Mouse (Mus musculus): Measurements from ENCODE around the gene Uggt1.

The Uggt1 gene

GRCm38 (mm10) chr1:36116488-36116887 is 128.0 kb downstream of the Uggt1 start:
- no peak for DNase-seq (ENCODE audit: low spot score in 2 of 2)

- no peak for DNase-seq (ENCODE audit: low spot score in 2 of 2)
Measured at GRCm38 (mm10) chr1:36114844-36115243, 129.7 kb downstream of the Uggt1 start.

DNA sequence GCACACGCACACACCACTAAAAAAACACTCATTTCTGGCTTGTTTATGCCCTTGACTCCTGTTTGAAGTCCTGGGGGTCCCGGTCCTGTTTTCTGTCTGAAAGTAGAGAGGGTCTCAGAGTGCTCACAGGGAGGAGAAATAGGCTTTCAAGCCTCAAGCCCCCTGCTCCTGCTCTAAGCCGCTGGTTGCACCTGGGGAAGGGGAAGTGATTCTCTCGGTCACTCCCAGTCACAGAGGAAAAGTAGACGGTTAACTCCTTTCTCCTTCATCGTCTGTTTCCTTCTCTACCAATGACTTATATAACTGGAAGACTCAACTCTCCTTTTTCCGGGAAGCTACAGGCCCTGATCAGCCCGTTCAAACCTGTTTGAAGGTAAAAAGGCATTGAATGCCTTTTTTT is 130.8 kb downstream of the Uggt1 start:
- no peak for DNase-seq (ENCODE audit: low spot score in 2 of 2)

GRCm38 (mm10) chr1:36112665-36113064 is 131.9 kb downstream of the Uggt1 start:
- DNase-seq (ENCODE audit: low spot score in 2 of 2) = no peak

- DNase-seq (ENCODE audit: low spot score in 2 of 2) = no peak
Measured at GRCm38 (mm10) chr1:36109987-36110386, 134.5 kb downstream of the Uggt1 start.

DNA sequence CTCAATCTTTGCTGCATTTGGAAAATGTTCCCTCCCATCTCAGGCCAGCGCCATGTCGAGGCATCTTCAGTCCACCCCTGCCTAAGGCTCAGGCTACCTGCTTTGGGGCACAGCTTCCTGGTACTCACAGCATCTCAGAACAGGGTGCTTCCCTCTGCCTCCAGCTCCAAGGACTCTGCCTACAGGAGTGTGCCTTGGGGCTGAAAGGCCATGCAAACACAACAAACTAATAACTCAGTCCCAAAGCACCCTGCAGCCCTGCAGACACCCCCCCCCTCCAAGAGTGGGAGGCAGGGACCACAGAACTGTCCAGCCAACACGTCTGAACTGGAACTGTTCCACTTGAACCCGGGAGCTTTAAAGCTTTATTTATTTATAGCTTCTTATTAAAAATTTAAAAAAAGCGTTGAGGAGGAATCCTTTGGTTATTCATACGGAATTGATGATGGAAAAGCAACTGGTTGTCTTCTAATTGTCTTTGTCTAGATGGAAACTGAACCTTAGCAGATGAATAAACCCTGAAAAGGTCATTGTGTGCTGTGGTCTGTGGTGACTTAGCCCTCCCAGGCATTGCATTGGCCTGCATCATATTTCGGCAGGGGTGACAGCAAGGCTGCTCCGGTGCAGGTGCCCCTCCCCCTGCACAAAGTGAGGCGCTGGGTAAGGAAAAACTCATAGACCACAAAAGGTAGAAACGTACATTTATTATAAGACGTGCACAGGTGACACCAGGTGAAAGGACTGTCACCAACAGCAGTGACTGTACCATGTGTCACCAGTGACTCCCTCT is 138.4 kb downstream of the Uggt1 start:
- no peak for DNase-seq (ENCODE audit: low spot score in 2 of 2)

DNA sequence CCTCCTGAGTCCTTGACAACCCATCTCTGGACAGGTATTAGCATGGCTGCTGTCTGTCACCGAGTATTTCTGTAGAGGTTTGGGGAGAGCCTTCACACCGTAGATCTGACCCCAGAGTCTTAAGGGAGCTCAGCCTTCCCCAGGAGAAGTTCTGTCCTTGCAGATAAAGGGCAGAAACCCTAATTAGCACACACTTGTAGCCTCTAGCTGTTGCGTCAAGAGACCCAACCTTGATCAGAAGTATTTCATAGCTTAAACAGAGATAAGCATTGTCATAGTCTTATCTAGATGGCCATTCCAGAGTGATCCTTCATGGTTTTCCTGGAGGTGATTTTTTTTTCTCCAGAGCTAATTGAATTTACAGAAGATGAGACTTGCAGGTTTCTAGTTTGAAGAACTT is 144.1 kb downstream of the Uggt1 start:
- DNase-seq (ENCODE audit: low spot score in 2 of 2) = no peak

DNA sequence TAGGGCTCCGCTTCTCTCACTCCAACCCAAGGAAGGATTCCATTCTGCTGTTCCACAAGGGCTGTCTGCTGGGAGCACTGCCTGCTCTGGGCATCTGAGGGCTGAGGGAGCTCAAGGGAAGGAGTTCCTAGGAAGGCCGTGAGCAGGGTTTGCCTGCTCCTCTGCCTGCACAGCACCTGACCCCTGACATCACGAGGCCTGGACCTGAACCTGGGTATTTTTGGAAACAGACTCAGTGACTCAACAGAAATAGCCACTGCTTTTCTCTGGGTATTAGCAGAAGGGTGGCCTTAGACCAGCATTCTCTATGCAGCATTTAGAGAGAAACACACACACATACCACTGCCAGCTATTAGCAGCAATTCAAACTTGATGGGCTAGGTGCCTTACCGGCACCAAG is 146.1 kb downstream of the Uggt1 start:
- no peak for DNase-seq (ENCODE audit: low spot score in 2 of 2)

- DNase-seq (ENCODE audit: low spot score in 2 of 2) = peak; percentile 73 to 80
Measured at GRCm38 (mm10) chr1:36095423-36096272, 148.9 kb downstream of the Uggt1 start.

GRCm38 (mm10) chr1:36093741-36094140 is 150.8 kb downstream of the Uggt1 start:
- no peak for DNase-seq (ENCODE audit: low spot score in 2 of 2)

- peak in 1 of 2 experiments; percentile 70 for DNase-seq (ENCODE audit: low spot score in 2 of 2)
Measured at GRCm38 (mm10) chr1:36091246-36091645, 153.3 kb downstream of the Uggt1 start.

- peak; percentile 51 to 75 for DNase-seq (ENCODE audit: low spot score in 2 of 2)
Measured at GRCm38 (mm10) chr1:36090722-36091110, 153.8 kb downstream of the Uggt1 start.

All from spleen, postnatal 4 days (tissue).